Mouse (Mus musculus) hindbrain, embryonic 10.5 days (tissue): Measurements from ENCODE around the gene Stk31. TPM values are rescaled to one million over a fixed set of nuclear protein-coding genes. Genes with fewer than 3 reads are reported as not detected.
"Not testable (repeated sequence)": the region's sequence is repeated elsewhere in the genome, so short reads cannot be mapped to it uniquely, and the experiment has no call there.

Experiments used
- DNase-seq: peaks from one replicate; pipeline ENCODE4 v3.0.0-alpha.2; 2017; ENCODE audit warnings: low spot score
- H3K27ac ChIP-seq: fragments of 300-500 bp; sonication (generic); 2 replicates; pipeline ENCODE4 v1.5.1; 2016; ENCODE audit warnings: mild to moderate bottlenecking, moderate library complexity
- H3K27me3 ChIP-seq: fragments of 300-500 bp; sonication (generic); 2 replicates; pipeline ENCODE4 v1.6.1; 2016; ENCODE audit warnings: mild to moderate bottlenecking; ENCODE audit not compliant: poor library complexity, insufficient read depth, severe bottlenecking
- H3K36me3 ChIP-seq: fragments of 300-500 bp; sonication (generic); 2 replicates; pipeline ENCODE4 v1.6.1; 2016; ENCODE audit warnings: mild to moderate bottlenecking, moderate library complexity
- H3K4me1 ChIP-seq: fragments of 300-500 bp; sonication (generic); replicated peaks from 2 replicates; pipeline ENCODE4 v1.6.1; 2016; ENCODE audit warnings: mild to moderate bottlenecking
- H3K4me3 ChIP-seq: fragments of 300-500 bp; sonication (generic); 2 replicates; pipeline ENCODE4 v1.5.1; 2016; ENCODE audit warnings: mild to moderate bottlenecking, moderate library complexity
- H3K9me3 ChIP-seq: fragments of 300-500 bp; sonication (generic); 2 replicates; pipeline ENCODE4 v1.6.1; 2016; ENCODE audit warnings: mild to moderate bottlenecking, moderate library complexity
- whole genome bisulfite sequencing: fragments of 180-500 bp; shearing (Covaris S2); methylation state at CpG from one replicate; pipeline ENCODE4 v1.1.7; 2016; 5-methylcytosine and 5-hydroxymethylcytosine counted together
- polyA plus RNA-seq: library from polyadenylated mRNA; unstranded; fragments of >200 nt; fragmentation: Nextera tagmentation; extraction: Ambion mirVana; gene quantifications from 2 replicates; pipeline ENCODE4 v1.2.1, GENCODE M21; 2016

Stk31 gene
- polyA plus RNA-seq, 1 experiment from 2014 or later: not detected

DNA sequence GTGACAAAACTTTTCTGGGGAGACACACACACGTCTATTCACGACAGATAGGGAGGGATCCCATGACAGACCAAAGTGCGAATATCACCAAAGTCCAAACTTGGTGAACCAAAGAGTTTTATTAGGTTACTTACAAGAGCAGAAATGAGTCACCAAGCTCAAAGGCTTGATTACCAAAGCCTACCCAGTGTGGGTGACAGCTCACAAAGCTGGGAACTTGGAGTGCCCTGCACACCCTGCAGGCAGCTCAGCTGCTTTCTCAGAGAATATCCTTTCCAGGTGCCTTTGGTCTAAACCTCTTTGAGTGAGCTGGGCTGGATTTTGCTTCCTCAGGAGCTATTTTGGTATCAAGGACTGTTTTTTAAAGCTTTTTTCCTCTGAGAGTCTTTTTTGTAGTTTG lies 15.4 kb downstream of the Stk31 start:
- Histone ChIP-seq H3K36me3 (no peaks in the 10 kb centered on the region), H3K27ac (no peak overlapping the region), H3K4me3 (no peak overlapping the region), H3K4me1 (no peaks in the 10 kb centered on the region), H3K9me3 (no peaks in the 10 kb centered on the region), H3K27me3 (no peaks in the 10 kb centered on the region)
- DNase-seq: no peak
- 80% methylated on average over 3 of the region's 3 CpGs for WGBS

DNA sequence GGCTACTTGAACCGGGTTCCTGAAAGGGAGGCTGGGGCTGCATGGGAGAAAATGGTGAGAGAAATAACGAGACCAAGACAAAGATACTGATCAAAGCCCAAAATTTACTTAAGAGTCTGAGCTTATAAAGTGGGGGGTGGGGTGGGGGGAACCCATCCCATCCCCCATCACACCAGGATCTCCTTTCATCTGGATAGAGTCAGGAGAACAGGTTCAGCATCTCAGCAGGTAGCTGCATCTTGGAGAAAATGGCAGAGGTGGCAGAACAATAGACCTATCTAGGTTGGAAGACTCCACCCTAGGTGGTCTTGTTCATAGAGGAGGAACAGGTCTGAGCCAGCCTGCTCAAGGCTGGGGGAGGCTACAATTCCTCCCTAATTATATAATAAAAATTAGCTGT lies 17.6 kb downstream of the Stk31 start:
- H3K27me3 ChIP-seq, H3K27ac ChIP-seq, DNase-seq, H3K36me3 ChIP-seq, H3K4me3 ChIP-seq, H3K9me3 ChIP-seq, H3K4me1 ChIP-seq: not testable (repeated sequence)
- 67% methylated on average over 2 of the region's 2 CpGs for WGBS

DNA sequence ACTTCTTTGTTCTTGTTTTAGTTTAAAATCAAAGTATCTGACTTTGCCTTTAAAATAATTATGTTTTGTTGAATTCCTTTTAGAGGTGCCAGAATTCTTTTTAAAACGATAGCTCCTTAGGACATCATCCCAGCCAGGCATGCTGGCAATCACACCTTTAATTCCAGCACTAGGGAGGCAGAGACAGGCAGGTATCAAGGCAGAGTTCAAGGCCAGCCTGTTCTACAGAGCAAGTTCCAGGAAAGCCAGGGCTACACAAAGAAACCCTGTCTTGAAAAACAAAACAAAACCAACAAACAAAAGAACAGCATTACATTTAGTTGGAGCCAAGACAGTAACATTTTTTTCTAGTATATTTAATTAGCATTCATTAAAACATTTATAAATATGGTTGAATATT lies 20.6 kb downstream of the Stk31 start:
- Histone ChIP-seq H3K27me3 (no peaks in the 10 kb centered on the region), H3K4me3 (no peak overlapping the region), H3K4me1 (no peaks in the 10 kb centered on the region), H3K9me3 (no peaks in the 10 kb centered on the region), H3K27ac (no peak overlapping the region), H3K36me3 (no peaks in the 10 kb centered on the region)
- whole genome bisulfite sequencing: 89% methylated on average over 1 of the region's 1 CpGs
- no peak for DNase-seq

DNA sequence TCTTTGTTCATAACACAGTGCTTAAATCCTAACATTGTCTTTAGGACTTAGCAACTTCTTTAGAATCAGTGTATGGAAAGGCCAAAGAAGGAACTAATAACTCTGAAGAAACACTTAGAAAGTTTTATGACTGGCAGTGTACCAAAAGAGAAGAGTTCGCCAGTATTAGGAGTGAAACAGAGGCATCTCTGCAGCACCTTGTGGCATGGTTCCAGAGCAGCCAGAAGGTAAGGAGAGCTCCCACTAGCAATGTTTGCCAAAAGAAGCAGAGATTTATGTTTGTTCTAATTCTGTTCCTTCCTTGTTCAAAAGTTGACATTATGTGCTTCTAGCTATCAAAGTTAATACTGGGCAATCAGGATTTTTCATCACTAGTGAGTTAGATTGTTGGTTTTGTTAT lies 41.9 kb downstream of the Stk31 start:
- Histone ChIP-seq H3K4me1 (no peaks in the 10 kb centered on the region), H3K27me3 (no peaks in the 10 kb centered on the region), H3K36me3 (no peaks in the 10 kb centered on the region), H3K4me3 (no peak overlapping the region), H3K9me3 (no peaks in the 10 kb centered on the region), H3K27ac (no peak overlapping the region)
- no peak for DNase-seq
- 91% methylated on average over 1 of the region's 1 CpGs for WGBS

- H3K4me1 ChIP-seq: no peaks in the 10 kb centered on the region
- no peak for DNase-seq
- H3K9me3 ChIP-seq: no peaks in the 10 kb centered on the region
- WGBS: 77% methylated on average over 5 of the region's 5 CpGs
- no peaks in the 10 kb centered on the region for H3K36me3 ChIP-seq
- H3K4me3 ChIP-seq: no peak overlapping the region
- no peaks in the 10 kb centered on the region for H3K27me3 ChIP-seq
- H3K27ac ChIP-seq: no peak overlapping the region
Measured at GRCm38 (mm10) chr6:49458112-49458511, 62.7 kb downstream of the Stk31 start.

DNA sequence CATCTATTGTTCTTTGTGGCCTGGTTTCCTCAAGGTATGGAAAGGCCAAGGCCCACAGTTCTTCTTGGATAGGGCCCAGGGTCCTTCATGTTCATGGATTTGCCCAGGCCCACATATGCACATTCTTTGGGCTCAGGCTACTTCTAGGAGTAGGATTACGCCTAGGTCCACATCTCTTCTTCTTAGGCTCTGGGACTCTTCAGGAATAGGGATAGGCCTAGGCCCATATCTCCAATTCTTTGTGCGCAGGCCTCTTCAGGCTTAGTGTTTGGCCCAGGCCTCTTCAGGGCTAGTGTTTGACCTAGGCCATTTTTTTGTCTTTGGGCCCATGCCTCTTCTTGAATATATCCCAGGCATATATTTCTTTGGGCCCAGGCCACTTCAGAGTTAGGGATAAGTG lies 87.8 kb downstream of the Stk31 start:
- Histone ChIP-seq H3K4me3 (no peak overlapping the region), H3K36me3 (no peaks in the 10 kb centered on the region), H3K27ac (no peak overlapping the region), H3K9me3 (peaks cover 10% of the 10 kb centered on the region), H3K27me3 (no peaks in the 10 kb centered on the region), H3K4me1 (no peaks in the 10 kb centered on the region)
- 85% methylated on average over 2 of the region's 2 CpGs for WGBS
- no peak for DNase-seq

DNA sequence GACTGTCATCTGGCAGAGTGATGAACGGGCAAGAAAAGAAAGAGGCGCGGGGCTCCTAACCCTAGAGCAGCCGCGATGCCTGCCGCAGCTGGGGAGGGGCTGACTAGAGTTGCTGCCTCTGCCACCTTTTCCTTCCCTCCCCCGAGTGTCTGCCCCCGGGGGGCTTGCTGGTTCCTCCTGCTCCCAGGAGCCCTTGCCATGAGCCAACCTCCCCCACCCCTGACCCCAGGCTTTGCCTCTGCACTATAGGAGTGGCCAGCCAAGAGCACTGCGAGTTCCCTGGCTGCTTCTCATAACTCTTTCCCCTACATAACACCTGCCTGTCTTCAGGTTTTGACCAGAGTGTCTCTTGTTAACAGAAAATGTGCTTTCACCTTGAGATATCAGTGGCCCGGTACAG lies 96.1 kb downstream of the Stk31 start:
- Histone ChIP-seq H3K27me3 (no peaks in the 10 kb centered on the region), H3K36me3 (no peaks in the 10 kb centered on the region), H3K27ac (no peak overlapping the region), H3K4me3 (no peak overlapping the region), H3K9me3 (peaks cover 6% of the 10 kb centered on the region; the same call in 1 of the 2 replicates), H3K4me1 (no peaks in the 10 kb centered on the region)
- no peak for DNase-seq
- 91% methylated on average over 10 of the region's 10 CpGs for WGBS

DNA sequence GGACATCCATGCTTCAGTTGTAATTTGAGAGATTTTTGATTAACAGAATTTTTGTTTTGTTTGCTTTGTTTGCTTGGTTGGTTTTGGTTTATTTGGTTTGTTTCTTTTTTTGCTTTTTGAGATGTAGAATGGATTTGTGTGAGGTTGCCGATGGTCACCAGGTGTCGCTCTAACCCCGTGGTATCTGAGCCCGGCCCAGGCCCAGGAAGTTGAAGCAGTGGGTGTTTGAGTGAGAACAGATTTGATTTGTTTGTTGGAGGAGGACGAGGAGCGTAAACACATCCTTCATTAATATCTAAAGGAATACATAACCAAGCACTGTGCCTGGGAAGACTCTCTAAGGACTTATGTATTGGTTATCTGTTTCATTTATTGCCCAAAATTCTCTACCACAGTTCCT lies 123.6 kb downstream of the Stk31 start:
- Histone ChIP-seq H3K27ac (no peak overlapping the region), H3K27me3 (peaks cover 3% of the 10 kb centered on the region; the same call in 1 of the 2 replicates), H3K9me3 (no peaks in the 10 kb centered on the region), H3K4me3 (no peak overlapping the region), H3K36me3 (no peaks in the 10 kb centered on the region), H3K4me1 (no peaks in the 10 kb centered on the region)
- DNase-seq: peak; percentile 73
- 14% methylated on average over 6 of the region's 6 CpGs for WGBS

Other genes starting within 250 kb of the Stk31 start
- gene Igf2bp3, start 180.6 kb upstream of the Stk31 start, polyA plus RNA-seq: 127 and 143 TPM in 2 replicates
- gene Tra2a, start 131.6 kb upstream of the Stk31 start, polyA plus RNA-seq: 122 and 128 TPM in 2 replicates
- 4.7 and 6.6 TPM in 2 replicates for gene Ccdc126, start 76.3 kb upstream of the Stk31 start, polyA plus RNA-seq
- gene Fam221a, start 27.9 kb upstream of the Stk31 start, polyA plus RNA-seq: 5.2 and 6.4 TPM in 2 replicates